ENCODE assay signal across 8 mouse cellular contexts in genomic region chr8:90302252-90302651, GRCm38 (mm10). TPM values are rescaled to one million over a fixed set of nuclear protein-coding genes. Genes with fewer than 3 reads are reported as not detected.
DNase-seq lines count a peak whose midpoint lies in the region; ATAC-seq and TF ChIP-seq lines count a peak whose summit lies in the region.

No protein-coding gene starts in this region.

- no peak for ATAC-seq in kidney, postnatal 0 days (replicated peaks; ENCODE audit: low FRiP score, low read depth)
- peak; percentile 89; the same call in 1 of the 2 replicates for ATAC-seq in neural tube, embryonic 14.5 days (ENCODE audit: low read depth)

- TF ChIP-seq CTCF in kidney, postnatal 0 days (IDR thresholded peaks at IDR 0.05; ENCODE audit: low read depth), result no peak

- H3K4me2 ChIP-seq in kidney, postnatal 0 days (ENCODE audit: low read length), result no peak overlapping the region
- 0 out of 2 replicates have a peak overlapping the region, but pooled peaks have one; percentile 12 for H3K4me2 ChIP-seq in neural tube, embryonic 14.5 days (ENCODE audit: low read depth, low read length)

- H3K27me3 ChIP-seq in kidney, postnatal 0 days (ENCODE audit: insufficient read depth, low read length), result no peaks in the 10 kb centered on the region
- no peaks in the 10 kb centered on the region for H3K27me3 ChIP-seq in neural tube, embryonic 14.5 days (ENCODE audit: control insufficient read depth, insufficient read depth, low read length)

- H3K9me3 ChIP-seq in kidney, postnatal 0 days (replicated peaks; ENCODE audit: low read length), result peaks cover 3% of the 10 kb centered on the region; the same call in 1 of the 2 replicates
- H3K9me3 ChIP-seq in neural tube, embryonic 14.5 days (ENCODE audit: control insufficient read depth, low read length), result no peaks in the 10 kb centered on the region

- no peak overlapping the region for H3K9ac ChIP-seq in kidney, postnatal 0 days (ENCODE audit: low read depth, low read length)
- no peak overlapping the region for H3K9ac ChIP-seq in neural tube, embryonic 14.5 days (replicated peaks; ENCODE audit: low read depth, low read length)

- H3K36me3 ChIP-seq in kidney, postnatal 0 days (ENCODE audit: insufficient read depth, low read length), result 0 out of 2 replicates have a peak, but pooled peaks cover 3% of the 10 kb centered on the region
- H3K36me3 ChIP-seq in neural tube, embryonic 14.5 days (ENCODE audit: control insufficient read depth, insufficient read depth, low read length), result no peaks in the 10 kb centered on the region

- no peak overlapping the region for H3K27ac ChIP-seq in kidney, postnatal 0 days
- peak overlapping the region; percentile 75 for H3K27ac ChIP-seq in neural tube, embryonic 14.5 days (ENCODE audit: low read depth, low read length)

- no peak overlapping the region for H3K4me3 ChIP-seq in kidney, postnatal 0 days (replicated peaks; ENCODE audit: low read depth, low read length)
- H3K4me3 ChIP-seq in neural tube, embryonic 14.5 days (ENCODE audit: low read depth, low read length), result no peak overlapping the region

- WGBS in kidney, postnatal 0 days, result 36% methylated on average over 5 of the region's 5 CpGs
- WGBS in neural tube, embryonic 14.5 days, result 24% methylated on average over 5 of the region's 5 CpGs

- H3K4me1 ChIP-seq in kidney, postnatal 0 days (replicated peaks; ENCODE audit: insufficient read depth, low read length), result peaks cover 3% of the 10 kb centered on the region; the same call in 1 of the 2 replicates
- peaks cover 36% of the 10 kb centered on the region for H3K4me1 ChIP-seq in neural tube, embryonic 14.5 days (ENCODE audit: control insufficient read depth, insufficient read depth, low read length)

- DNase-seq in cerebellum, postnatal 10 days, result peak; percentile 66 to 73
- DNase-seq in cerebellum, adult 9-11 months, result no peak
- peak; percentile 3 for DNase-seq in ovary, postnatal 14 days (ENCODE audit: low spot score)
- DNase-seq in ovary, postnatal 10 days (ENCODE audit: low spot score), result no peak
- DNase-seq in kidney, postnatal 0 days (ENCODE audit: low spot score), result peak; percentile 80
- DNase-seq in adrenal gland, postnatal 14 days, result no peak
- DNase-seq in adrenal gland, adult 8-10 months, result no peak

RNA-seq across cellular contexts. Expression of gene Tox3, which starts 45.9 kb away (rescaled TPM):
- polyA plus RNA-seq in kidney, postnatal 0 days (2015; fragmentation: Nextera tagmentation; extraction: Ambion mirVana), result 17.9 and 20.7 TPM in 2 replicates
- polyA plus RNA-seq in neural tube, embryonic 14.5 days (2014; fragmentation: Nextera tagmentation; extraction: Ambion mirVana), result 25.9 and 29.1 TPM in 2 replicates
- 3.6 and 5.4 TPM in 2 replicates for total RNA-seq in adrenal gland, postnatal 14 days (2021)
- 1 to 10 TPM; 3.2 to 6.2 (median 5.4) TPM for total RNA-seq in adrenal gland, adult 8-10 months (2022)

Comparison
In these comparisons a context has a peak if more than half of its experiments do, and no peak if none do; other contexts are left out.
1. DNase-seq: peak in cerebellum, postnatal 10 days (2 of 2), ovary, postnatal 14 days (single experiment) and kidney, postnatal 0 days (single experiment); none in cerebellum, adult 9-11 months (single experiment), ovary, postnatal 10 days (single experiment), adrenal gland, postnatal 14 days (single experiment) and adrenal gland, adult 8-10 months (single experiment).